Mouse (Mus musculus): ENCODE data around the gene Enox1. TPM values are rescaled to one million over a fixed set of nuclear protein-coding genes. Genes with fewer than 3 reads are reported as not detected.

Enox1 gene
- total and polyA plus RNA-seq, 3 experiments, result not detected

DNA sequence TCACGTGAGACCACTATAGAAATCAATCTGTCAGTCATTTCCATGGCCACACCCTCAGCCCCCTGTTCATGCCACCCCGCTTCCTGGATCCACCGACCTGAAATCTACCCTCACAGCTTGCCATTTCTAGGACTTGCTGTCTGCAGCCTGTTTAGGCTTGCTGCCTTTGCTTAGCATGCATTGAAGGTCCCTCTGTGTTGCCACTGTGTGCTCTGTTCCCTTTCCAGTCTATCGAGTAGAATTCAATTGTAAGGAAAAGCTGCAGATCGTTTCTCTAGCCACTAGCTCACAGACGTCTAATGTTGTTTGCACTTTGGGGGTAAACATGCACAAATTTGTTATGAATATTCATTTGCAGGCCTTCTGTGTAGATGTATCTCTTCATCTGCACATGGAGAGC is 485.8 kb downstream of the Enox1 start:
- H3K9me3 ChIP-seq (replicated peaks; ENCODE audit: low read length), result peaks cover 69% of the 10 kb centered on the region
- TF ChIP-seq ETS1 (conservative IDR thresholded peaks at IDR 0.05; ENCODE audit: low read depth, low read length) (no peak), JUN (IDR thresholded peaks at IDR 0.05; ENCODE audit: insufficient read depth, low read depth, low read length) (no peak), USF2 (conservative IDR thresholded peaks at IDR 0.05; ENCODE audit: low read depth, low read length) (no peak), ZKSCAN1 (IDR thresholded peaks at IDR 0.05; ENCODE audit: borderline replicate concordance, low read depth, low read length) (no peak), MAZ (IDR thresholded peaks at IDR 0.05; ENCODE audit: low read depth, low read length) (no peak), PAX5 (IDR thresholded peaks at IDR 0.05; ENCODE audit: low read length) (no peak), MEF2A (IDR thresholded peaks at IDR 0.05; ENCODE audit: borderline replicate concordance, low read depth, low read length) (no peak), TBP (conservative IDR thresholded peaks at IDR 0.05; ENCODE audit: low read depth, low read length) (no peak), MAX (IDR thresholded peaks at IDR 0.05; ENCODE audit: low read length) (no peak), BHLHE40 (IDR thresholded peaks at IDR 0.05; ENCODE audit: low read depth, low read length) (no peak), MAFK (IDR thresholded peaks at IDR 0.05; ENCODE audit: insufficient replicate concordance, low read length) (no peak), ELF1 (IDR thresholded peaks at IDR 0.05; ENCODE audit: low read depth, low read length) (no peak), USF1 (IDR thresholded peaks at IDR 0.05; ENCODE audit: low read depth, low read length) (no peak), IRF4 (IDR thresholded peaks at IDR 0.05; ENCODE audit: low read depth, low read length) (no peak)
- no peaks in the 10 kb centered on the region for H3K27me3 ChIP-seq (replicated peaks)
- no peak overlapping the region for H3K4me3 ChIP-seq (replicated peaks in 1 of 3; ENCODE audit: low read depth in 2 of 3, low read length in 2 of 3, poor library complexity in 1 of 3)
- H3K9ac ChIP-seq (ENCODE audit: insufficient read depth, low read depth), result no peak overlapping the region
- in situ Hi-C loops (cut with MboI; ENCODE audit: low pct_ligation_motif_present, low pct_unique_long_range_greater_than_20kb, low sequenced_read_pairs), result no loop called here
- H3K27ac ChIP-seq (ENCODE audit: insufficient read depth, low read depth), result no peak overlapping the region
- no peak for DNase-seq (ENCODE audit: extremely low read depth)
- dilution Hi-C loops (cut with MboI; ENCODE audit: extremely low pct_ligation_motif_present, extremely low pct_unique_long_range_greater_than_20kb, low sequenced_read_pairs), result no loop called here
- H3K79me2 ChIP-seq (replicated peaks; ENCODE audit: control insufficient read depth, extremely low read depth, insufficient read depth, poor library complexity, severe bottlenecking), result no peaks in the 10 kb centered on the region
- no peak overlapping the region for H3K4me2 ChIP-seq (ENCODE audit: insufficient read depth, low read depth, poor library complexity, severe bottlenecking)
- H3K36me3 ChIP-seq (replicated peaks in 1 of 2; ENCODE audit: control insufficient read depth in 1 of 2, insufficient read depth in 1 of 2, low read length in 1 of 2), result no peaks in the 10 kb centered on the region
- no peaks in the 10 kb centered on the region for H3K4me1 ChIP-seq (ENCODE audit: control insufficient read depth in 1 of 2, insufficient read depth in 2 of 2)

DNA sequence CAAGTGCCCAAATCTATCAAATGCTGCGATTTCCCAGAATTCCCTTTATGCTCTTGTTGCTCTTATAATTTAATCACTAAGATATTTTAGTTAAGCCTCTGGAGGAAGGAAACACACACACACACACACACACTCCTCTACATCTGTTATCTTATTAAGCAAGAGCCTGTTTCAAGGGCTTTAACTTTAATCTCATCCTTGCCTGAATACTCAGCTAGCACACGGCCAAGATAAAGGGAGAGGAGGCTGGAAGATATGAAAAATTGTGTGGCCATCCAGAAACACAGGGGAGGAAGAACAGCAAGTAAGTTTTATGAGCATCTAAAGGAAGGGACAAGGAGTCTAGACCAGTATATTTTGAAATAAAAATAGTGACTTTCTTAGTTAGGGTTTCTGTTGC is 489.6 kb downstream of the Enox1 start:
- Histone ChIP-seq H3K4me1 (ENCODE audit: control insufficient read depth in 1 of 2, insufficient read depth in 2 of 2) (no peaks in the 10 kb centered on the region), H3K9me3 (replicated peaks; ENCODE audit: low read length) (peaks cover 74% of the 10 kb centered on the region), H3K27ac (ENCODE audit: insufficient read depth, low read depth) (no peak overlapping the region), H3K4me2 (ENCODE audit: insufficient read depth, low read depth, poor library complexity, severe bottlenecking) (no peak overlapping the region), H3K36me3 (replicated peaks in 1 of 2; ENCODE audit: control insufficient read depth in 1 of 2, insufficient read depth in 1 of 2, low read length in 1 of 2) (no peaks in the 10 kb centered on the region), H3K9ac (ENCODE audit: insufficient read depth, low read depth) (no peak overlapping the region), H3K79me2 (replicated peaks; ENCODE audit: control insufficient read depth, extremely low read depth, insufficient read depth, poor library complexity, severe bottlenecking) (no peaks in the 10 kb centered on the region), H3K27me3 (replicated peaks) (no peaks in the 10 kb centered on the region), H3K4me3 (replicated peaks in 1 of 3; ENCODE audit: low read depth in 2 of 3, low read length in 2 of 3, poor library complexity in 1 of 3) (no peak overlapping the region)
- TF ChIP-seq USF1 (IDR thresholded peaks at IDR 0.05; ENCODE audit: low read depth, low read length) (no peak), JUND (conservative IDR thresholded peaks at IDR 0.05; ENCODE audit: low read depth, low read length) (no peak), ZKSCAN1 (IDR thresholded peaks at IDR 0.05; ENCODE audit: borderline replicate concordance, low read depth, low read length) (no peak), MYC (IDR thresholded peaks at IDR 0.05; ENCODE audit: low read depth, low read length) (no peak), POLR2AphosphoS2 (IDR thresholded peaks at IDR 0.05; ENCODE audit: low read depth, low read length) (no peak), UBTF (IDR thresholded peaks at IDR 0.05; ENCODE audit: low read depth, low read length) (no peak), HCFC1 (IDR thresholded peaks at IDR 0.05; ENCODE audit: low read depth, low read length) (no peak), NELFE (IDR thresholded peaks at IDR 0.05; ENCODE audit: low read depth, low read length) (no peak), ZC3H11A (IDR thresholded peaks at IDR 0.05; ENCODE audit: low read depth, low read length) (no peak), CHD2 (IDR thresholded peaks at IDR 0.05; ENCODE audit: low read length) (no peak), TBP (conservative IDR thresholded peaks at IDR 0.05; ENCODE audit: low read depth, low read length) (no peak), CHD1 (IDR thresholded peaks at IDR 0.05; ENCODE audit: low read depth, low read length) (no peak), ZMIZ1 (IDR thresholded peaks at IDR 0.05; ENCODE audit: low read depth, low read length) (no peak)
- dilution Hi-C loops (cut with MboI; ENCODE audit: extremely low pct_ligation_motif_present, extremely low pct_unique_long_range_greater_than_20kb, low sequenced_read_pairs), result no loop called here
- DNase-seq (ENCODE audit: extremely low read depth), result no peak
- in situ Hi-C loops (cut with MboI; ENCODE audit: low pct_ligation_motif_present, low pct_unique_long_range_greater_than_20kb, low sequenced_read_pairs), result no loop called here
